Mouse (Mus musculus) erythroblast, embryonic 14.5 days (primary cell): Measurements from ENCODE around the gene Sfxn5. TPM values are rescaled to one million over a fixed set of nuclear protein-coding genes. Genes with fewer than 3 reads are reported as not detected.

ENCODE experiments used
- H3K27me3 ChIP-seq: 2 replicates; pipeline ENCODE4 v1.6.1; 2012; ENCODE audit warnings: inconsistent platforms; ENCODE audit not compliant: control insufficient read depth
- H3K36me3 ChIP-seq: 2 replicates; pipeline ENCODE4 v1.6.1; 2012; ENCODE audit warnings: mild to moderate bottlenecking, inconsistent platforms; ENCODE audit not compliant: control insufficient read depth
- H3K4me1 ChIP-seq: 2 replicates; pipeline ENCODE4 v1.6.1; 2012; ENCODE audit warnings: inconsistent platforms; ENCODE audit not compliant: control insufficient read depth
- H3K4me3 ChIP-seq: replicated peaks from 2 replicates; pipeline ENCODE3; 2012; ENCODE audit warnings: moderate library complexity, mild to moderate bottlenecking, inconsistent platforms
- H3K9me3 ChIP-seq: 2 replicates; pipeline ENCODE4 v1.6.1; 2012; ENCODE audit warnings: low read length, inconsistent platforms, mixed read lengths; ENCODE audit not compliant: control insufficient read depth
- GATA1 ChIP-seq: IDR thresholded peaks from 2 replicates; pipeline ENCODE4 v1.6.1; 2012; ENCODE audit warnings: low read length, inconsistent platforms, mixed read lengths
- TAL1 ChIP-seq: IDR thresholded peaks from 3 replicates; pipeline ENCODE4 v1.6.1; 2012; ENCODE audit warnings: low read length, inconsistent platforms, mixed read lengths
- polyA plus RNA-seq: library from polyadenylated mRNA; stranded (reverse); fragments of >175 nt; gene quantifications from 2 replicates; pipeline ENCODE4 v1.2.3, GENCODE M21; 2012

Gene Sfxn5
- polyA plus RNA-seq, 1 experiment, result 0.08 TPM

DNA sequence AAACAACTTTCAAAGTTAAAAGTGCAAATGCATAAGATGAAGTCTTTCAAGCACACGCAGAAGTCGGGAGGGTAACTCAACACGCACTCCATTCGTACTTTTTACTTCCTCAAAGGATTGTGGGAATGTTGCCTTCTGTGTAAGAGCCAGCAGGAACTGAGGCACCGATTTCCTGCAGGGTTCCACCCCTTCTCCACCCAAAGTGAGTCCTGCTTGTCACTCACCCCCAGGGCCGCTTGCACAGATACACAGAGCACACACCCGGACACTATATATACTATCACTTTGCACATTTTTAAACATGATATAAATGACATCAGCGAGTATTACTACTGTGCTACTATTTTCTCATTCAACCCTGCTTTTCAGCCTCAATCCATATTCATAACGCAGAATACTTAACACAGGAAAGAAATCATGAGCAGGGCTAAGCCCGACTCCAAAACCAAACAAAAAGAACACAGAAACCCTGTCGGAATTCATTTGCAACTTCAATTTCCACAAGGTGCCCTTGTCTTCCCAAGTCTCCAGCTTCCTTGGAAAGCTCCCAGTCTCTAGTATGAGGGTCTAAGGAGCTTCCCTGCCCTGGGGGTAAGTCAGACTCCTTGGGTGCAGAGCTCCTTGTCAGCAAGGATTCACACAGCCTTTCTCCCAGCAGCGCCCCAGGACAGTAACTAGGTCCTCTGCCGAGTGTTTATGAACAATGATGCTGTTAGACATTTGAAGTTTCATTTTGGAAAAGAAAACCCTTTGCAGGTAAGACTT, 46.8 kb downstream of the Sfxn5 start:
- H3K9me3 ChIP-seq, result no peaks in the 10 kb centered on the region
- TF ChIP-seq GATA1, result no peak
- TF ChIP-seq TAL1, result no peak
- H3K27me3 ChIP-seq, result no peaks in the 10 kb centered on the region
- no peaks in the 10 kb centered on the region for H3K36me3 ChIP-seq
- H3K4me3 ChIP-seq, result no peak overlapping the region
- peaks cover 7% of the 10 kb centered on the region for H3K4me1 ChIP-seq

- H3K4me3 ChIP-seq, result no peak overlapping the region
- H3K4me1 ChIP-seq, result no peaks in the 10 kb centered on the region
- H3K36me3 ChIP-seq, result no peaks in the 10 kb centered on the region
- no peaks in the 10 kb centered on the region for H3K27me3 ChIP-seq
- no peak for TF ChIP-seq GATA1
- no peak for TF ChIP-seq TAL1
- H3K9me3 ChIP-seq, result no peaks in the 10 kb centered on the region
Observed at GRCm38 (mm10) chr6:85280871-85281270, 52.4 kb downstream of the Sfxn5 start.

DNA sequence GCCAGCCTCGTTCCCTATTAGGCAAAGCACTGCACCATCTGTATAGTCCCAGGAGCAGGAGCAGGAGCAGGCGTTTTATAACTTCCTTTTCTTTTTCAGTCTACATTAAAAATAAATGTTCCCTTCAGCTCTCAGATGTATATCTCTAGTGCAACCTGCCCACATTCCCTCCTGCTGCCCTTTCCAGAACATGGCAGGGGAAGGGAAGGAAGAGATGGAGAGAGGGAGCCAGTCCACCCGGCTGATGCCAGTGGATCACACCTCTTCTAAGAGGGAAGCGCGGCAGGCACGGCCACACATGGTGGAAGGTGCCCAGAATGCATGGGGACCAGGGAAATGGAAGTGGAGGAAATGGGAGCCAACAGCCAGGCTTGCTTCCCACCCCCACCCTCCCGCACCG, 56.7 kb downstream of the Sfxn5 start:
- Histone ChIP-seq H3K9me3 (no peaks in the 10 kb centered on the region), H3K36me3 (no peaks in the 10 kb centered on the region), H3K4me1 (no peaks in the 10 kb centered on the region), H3K4me3 (no peak overlapping the region), H3K27me3 (no peaks in the 10 kb centered on the region)
- TF ChIP-seq GATA1 (no peak), TAL1 (no peak)

DNA sequence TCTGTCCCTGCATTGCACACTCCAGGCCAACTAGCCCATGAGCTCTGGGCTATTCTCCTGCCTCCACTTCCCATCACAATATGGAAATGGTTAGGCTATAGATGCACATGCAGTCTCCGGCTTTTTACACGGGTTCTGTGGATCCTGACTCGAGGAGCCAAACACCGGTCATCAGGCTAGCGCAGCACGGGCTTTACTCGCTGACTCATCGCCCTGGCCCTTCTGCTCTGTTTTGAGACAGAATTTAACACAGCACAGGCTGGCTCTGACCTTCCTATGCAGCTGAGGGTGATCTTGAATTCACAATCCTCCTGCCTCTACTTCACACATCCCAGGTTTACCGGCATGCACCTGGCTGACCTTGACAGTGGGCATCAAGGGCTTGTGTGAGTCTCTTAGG, 60.8 kb downstream of the Sfxn5 start:
- no peaks in the 10 kb centered on the region for H3K4me1 ChIP-seq
- no peaks in the 10 kb centered on the region for H3K9me3 ChIP-seq
- no peaks in the 10 kb centered on the region for H3K36me3 ChIP-seq
- no peaks in the 10 kb centered on the region for H3K27me3 ChIP-seq
- H3K4me3 ChIP-seq, result no peak overlapping the region
- no peak for TF ChIP-seq GATA1

DNA sequence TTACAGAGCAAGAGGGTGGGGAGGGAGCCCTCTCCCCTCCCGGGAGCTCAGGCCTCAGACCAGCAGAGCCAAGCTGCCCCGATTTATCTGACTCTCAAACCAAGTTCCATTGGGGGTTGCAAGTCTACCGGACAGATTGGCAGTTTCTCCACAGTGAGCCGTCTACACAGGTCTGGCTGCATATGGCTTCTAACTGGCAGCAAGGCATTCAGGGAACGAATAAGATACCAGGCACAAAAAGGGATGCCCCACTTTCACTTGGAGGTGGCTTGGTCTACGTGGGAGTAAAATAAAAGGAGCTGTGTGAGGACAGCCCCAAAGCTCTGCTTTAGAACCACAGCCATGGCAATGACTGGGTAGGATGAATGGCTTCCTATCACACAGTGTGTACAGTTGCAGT, 67.2 kb downstream of the Sfxn5 start:
- no peak for TF ChIP-seq GATA1
- no peak for TF ChIP-seq TAL1
- H3K36me3 ChIP-seq, result no peaks in the 10 kb centered on the region

GRCm38 (mm10) chr6:85264982-85265518, 68.2 kb downstream of the Sfxn5 start:
- TF ChIP-seq GATA1 (no peak), TAL1 (no peak)
- no peaks in the 10 kb centered on the region for H3K9me3 ChIP-seq

More for the DNA sequence above, 67.2 kb downstream of the Sfxn5 start:
- Histone ChIP-seq H3K4me3 (no peak overlapping the region), H3K27me3 (no peaks in the 10 kb centered on the region), H3K4me1 (no peaks in the 10 kb centered on the region), H3K9me3 (no peaks in the 10 kb centered on the region)

GRCm38 (mm10) chr6:85262865-85263515, 70.2 kb downstream of the Sfxn5 start:
- Histone ChIP-seq H3K27me3 (no peaks in the 10 kb centered on the region), H3K4me1 (no peaks in the 10 kb centered on the region), H3K9me3 (no peaks in the 10 kb centered on the region), H3K36me3 (no peaks in the 10 kb centered on the region), H3K4me3 (no peak overlapping the region)
- TF ChIP-seq GATA1 (no peak), TAL1 (no peak)

More at GRCm38 (mm10) chr6:85264982-85265518, 68.2 kb downstream of the Sfxn5 start:
- no peaks in the 10 kb centered on the region for H3K4me1 ChIP-seq
- no peaks in the 10 kb centered on the region for H3K27me3 ChIP-seq
- H3K4me3 ChIP-seq, result no peak overlapping the region
- no peaks in the 10 kb centered on the region for H3K36me3 ChIP-seq

GRCm38 (mm10) chr6:85259094-85259630, 74.1 kb downstream of the Sfxn5 start:
- Histone ChIP-seq H3K36me3 (no peaks in the 10 kb centered on the region), H3K27me3 (no peaks in the 10 kb centered on the region), H3K4me3 (no peak overlapping the region), H3K4me1 (no peaks in the 10 kb centered on the region), H3K9me3 (no peaks in the 10 kb centered on the region)
- no peak for TF ChIP-seq GATA1
- no peak for TF ChIP-seq TAL1

DNA sequence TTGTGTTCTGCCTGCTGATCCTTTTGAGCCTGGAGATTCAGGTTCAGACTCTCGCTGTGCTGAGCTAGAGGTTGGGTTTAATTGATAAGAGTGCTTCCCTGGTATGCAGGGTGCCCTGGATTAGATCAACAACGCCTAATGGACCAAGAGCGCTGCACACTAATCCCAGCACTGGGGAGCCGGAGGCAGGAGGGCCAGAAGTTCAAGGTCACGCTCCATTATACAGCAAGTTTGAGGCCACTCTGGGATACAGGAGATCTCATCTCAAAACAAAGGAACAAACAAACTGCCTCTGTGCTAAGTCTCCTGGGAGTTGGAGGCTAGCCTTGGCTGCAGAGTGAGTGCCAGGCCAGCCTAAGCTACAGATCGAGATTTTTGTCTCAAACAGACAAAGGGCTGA, 77.6 kb downstream of the Sfxn5 start:
- H3K9me3 ChIP-seq, result no peaks in the 10 kb centered on the region
- no peaks in the 10 kb centered on the region for H3K27me3 ChIP-seq
- H3K4me1 ChIP-seq, result no peaks in the 10 kb centered on the region
- TF ChIP-seq TAL1 (no peak), GATA1 (no peak)
- no peaks in the 10 kb centered on the region for H3K36me3 ChIP-seq
- H3K4me3 ChIP-seq, result no peak overlapping the region
